Mouse (Mus musculus) right cerebral cortex, postnatal 36 days (tissue): ENCODE data around the gene Gm4297.
"Not testable (repeated sequence)": the region's sequence is repeated elsewhere in the genome, so short reads cannot be mapped to it uniquely, and the experiment has no call there.

Experiments
- DNase-seq, 2 experiments: peaks; one replicate each; pipeline ENCODE4 v3.0.0; 2022; ENCODE audit warnings: low spot score in 2 of 2, mixed read lengths in 1 of 2

Gene Gm4297

DNA sequence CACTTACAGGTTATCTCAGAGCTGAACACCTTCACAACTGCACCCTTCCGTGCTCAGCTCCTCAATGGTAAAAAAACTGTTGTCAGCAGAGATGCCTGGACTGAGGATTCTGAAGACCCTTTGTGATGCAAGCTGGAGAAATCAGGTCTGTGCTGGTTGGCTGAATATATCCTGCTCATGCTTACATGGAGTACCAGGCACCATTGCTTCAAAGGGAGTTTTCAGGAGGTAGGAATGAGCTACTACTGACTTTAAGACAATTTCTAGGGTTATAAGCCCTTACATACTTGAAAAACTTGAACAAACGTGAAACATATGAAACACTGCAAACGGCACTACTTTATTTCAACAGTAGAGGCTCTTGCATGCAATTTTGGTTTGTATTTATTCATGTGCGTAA lies at the start of gene Gm4297:
Gm4297 (minus strand) TSS at position 101 of the 400 bp plus-strand sequence.
- DNase-seq = not testable (repeated sequence)
